Mouse (Mus musculus) heart, adult 8-10 months (tissue): Measurements from ENCODE around the gene Ppt1. TPM values are rescaled to one million over a fixed set of nuclear protein-coding genes. Genes with fewer than 3 reads are reported as not detected.
A peak's percentile ranks its signal among the peaks of the same experiment; 100 is the strongest.

Experiments
- DNase-seq: peaks from one replicate; pipeline ENCODE4 v3.0.0; 2022; ENCODE audit warnings: low spot score
- total RNA-seq, 4 experiments: library from RNA; stranded (reverse); gene quantifications; 2 replicates each; pipeline ENCODE4 v1.2.4; 2022

Gene Ppt1
- total RNA-seq, 4 experiments from 2014 or later: 44.1 to 52.8 (median 49.1) TPM

DNA sequence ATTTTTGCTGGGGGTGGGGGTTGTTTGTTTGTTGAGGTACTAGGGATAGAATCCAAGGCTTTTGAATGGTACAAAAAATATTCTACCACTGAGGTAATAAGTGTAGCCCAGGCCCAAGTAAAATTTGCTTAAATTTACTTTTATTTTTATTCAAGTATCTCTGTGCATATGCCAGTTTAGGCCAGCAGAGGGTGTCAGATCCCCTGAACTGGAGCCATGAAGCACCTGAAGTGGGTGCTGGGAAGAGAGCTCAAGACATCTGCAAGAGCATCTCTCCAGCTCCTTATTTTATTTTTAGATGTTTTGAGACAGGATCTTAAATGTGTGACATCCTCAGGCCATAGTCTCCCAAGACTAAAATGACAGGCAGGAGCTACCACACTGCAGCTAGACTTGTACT, 34.0 kb downstream of the Ppt1 start:
- no peak for DNase-seq

DNA sequence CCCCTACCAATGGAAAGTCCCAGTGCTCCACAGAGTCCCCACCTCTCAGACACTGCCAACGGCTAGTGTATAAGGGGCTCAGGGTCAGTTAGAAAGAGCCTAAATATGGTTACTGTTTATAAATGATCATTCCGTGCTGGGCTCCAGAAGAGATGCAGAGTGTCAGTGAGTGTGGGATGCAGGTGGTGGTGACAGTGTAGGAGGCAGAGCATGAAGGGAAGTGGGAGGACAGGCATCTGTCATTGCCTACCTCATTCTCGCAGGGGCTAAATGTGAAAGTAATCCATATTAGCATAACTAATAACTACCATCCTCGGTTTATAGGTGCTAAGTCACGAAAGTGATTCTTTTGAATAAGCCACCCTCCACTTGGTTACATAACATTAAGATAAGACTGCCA, 34.7 kb downstream of the Ppt1 start:
- no peak for DNase-seq

DNA sequence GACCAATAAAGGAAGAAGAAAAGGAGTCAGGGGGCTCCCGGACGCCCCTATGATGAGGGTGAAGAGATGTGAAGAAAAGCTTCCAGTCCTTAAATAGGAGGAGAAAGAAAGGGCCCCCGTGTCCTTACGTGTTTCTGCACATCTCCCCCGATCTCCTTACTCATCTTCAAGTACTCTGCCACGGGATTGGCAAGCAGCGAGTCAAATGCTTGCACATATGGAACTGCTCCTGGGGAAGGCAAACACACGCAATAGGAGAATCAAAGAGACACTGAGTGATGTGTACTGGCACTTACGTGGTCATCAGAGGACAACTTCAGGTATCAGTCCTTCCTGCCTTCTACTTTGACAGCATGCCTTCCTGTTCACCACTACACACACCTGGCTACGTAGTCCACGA, 35.2 kb downstream of the Ppt1 start:
- DNase-seq: no peak

DNA sequence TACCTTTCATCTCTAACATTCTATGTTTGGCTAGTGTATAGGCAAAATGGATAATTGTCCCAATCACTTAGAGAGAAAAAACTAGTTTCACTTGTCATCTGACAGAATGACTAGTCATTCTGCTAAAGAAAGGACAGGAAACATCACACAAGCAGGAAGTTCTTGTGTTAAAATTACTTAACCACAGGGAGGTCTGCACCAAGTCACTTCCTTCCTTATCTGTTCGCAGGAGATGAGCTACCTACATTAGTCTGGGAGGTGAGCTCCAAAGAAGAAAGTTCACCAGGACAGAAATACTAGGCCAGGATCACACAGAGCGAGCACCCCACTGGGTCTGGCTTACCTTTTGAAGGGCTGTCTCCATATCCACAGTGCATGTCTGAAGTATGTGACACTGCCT, 35.9 kb downstream of the Ppt1 start:
- no peak for DNase-seq

DNA sequence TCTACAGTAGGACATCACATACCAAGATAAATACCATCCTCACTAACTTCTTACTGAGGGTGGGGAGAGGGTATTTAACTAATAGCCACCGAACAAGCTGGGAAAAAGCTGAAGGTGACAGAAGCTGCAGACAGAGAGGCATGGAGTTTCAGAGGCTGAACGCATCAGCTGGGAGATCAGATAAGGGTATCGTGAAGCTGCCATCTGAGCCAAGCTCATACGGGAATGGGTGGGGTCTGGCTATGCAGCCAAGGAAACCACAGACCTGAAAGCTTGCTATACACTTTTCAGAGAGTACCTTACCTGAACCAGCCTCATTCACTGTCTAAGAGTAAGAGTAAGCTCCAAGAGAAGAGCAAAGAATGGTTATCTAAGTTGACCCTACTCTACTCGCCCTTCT, 37.0 kb downstream of the Ppt1 start:
- no peak for DNase-seq

DNA sequence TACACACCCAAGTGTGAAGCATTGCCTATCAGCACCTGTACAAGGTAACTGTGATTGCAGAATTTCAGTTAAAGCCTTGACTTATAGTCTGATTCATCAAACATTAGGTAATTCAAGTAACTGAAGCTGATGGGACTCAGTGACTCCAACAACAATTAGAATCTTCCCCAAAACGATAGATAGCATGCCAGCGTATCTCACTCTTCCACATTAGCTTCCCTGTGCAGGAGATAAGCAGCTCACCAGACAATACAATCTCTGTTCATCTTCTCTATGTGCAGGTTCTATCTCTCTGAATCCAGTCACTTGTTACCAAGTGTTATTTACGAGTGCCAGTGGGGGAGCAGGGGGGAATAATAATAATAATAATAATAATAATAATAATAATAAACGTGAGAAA, 37.5 kb downstream of the Ppt1 start:
- no peak for DNase-seq

DNA sequence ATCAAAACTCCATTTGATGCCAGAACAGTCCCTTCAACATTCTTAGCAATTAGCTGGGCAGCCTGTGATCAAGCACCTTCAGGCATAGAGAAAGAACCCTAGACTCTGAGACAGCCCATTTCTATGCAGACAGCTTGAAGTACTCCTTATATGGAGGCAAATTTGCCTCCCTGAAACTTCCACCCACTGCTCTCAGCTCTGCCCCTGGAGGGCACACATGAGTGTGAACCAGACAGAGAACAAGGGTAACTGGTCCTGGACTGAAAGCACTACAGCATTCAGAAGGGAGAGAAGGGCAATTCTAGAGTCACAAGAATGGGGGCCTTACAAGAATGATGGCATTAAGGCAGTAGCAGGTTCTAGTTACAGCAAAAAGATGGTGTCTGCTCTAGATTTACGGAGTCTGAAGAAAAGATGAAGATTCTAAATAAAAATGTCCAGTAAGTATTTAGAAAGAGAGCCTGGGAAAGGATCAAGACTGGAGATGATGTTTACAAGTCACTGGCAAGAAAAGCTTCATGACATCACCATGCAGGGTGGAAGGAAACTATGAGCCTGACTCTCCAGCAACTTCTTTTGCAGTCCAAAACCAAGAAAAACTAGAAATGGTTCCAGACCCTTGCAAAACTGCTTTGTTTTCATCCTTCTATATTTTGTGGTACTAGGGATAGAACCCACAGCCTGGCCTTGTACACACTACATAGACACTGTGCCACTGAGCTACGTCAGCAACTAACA, 42.5 kb downstream of the Ppt1 start:
- no peak for DNase-seq

DNA sequence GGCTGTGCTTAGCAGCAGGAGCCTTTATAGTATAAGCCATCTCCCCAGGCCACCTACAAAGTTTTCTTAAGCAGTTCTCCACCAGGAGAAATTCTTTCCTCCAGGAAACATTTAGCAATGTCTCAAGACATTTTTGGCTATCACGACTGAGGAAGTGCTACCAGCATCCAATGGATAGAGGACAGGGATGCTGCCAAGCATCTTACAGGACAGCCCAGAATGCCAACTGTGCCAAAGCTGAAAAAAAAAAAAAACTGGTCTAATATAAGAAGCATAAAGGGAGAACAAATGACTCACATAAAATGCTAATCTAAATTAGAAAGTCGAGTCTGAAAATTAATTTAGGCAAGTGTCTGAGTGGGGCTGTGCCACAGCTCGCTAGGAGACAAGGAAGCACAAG, 46.5 kb downstream of the Ppt1 start:
- DNase-seq: no peak

DNA sequence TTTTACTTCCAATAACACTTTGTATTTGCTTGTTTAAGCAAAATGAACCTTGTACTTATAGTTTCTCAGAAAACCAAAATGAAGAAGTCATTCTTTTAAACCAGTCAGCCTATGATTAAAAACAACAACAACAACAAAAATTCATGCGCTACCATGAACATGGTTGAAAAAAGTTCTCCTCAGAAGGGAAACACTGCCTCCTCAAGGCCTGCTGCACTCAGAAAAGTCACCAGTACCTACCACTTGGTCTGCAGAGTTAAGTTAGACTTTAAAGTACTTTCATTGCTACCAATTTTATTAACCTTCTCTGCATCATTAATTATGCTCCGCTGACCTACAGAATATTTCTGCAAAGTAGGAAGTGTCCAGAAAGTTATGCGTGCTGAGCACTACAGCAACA, 47.3 kb downstream of the Ppt1 start:
- no peak for DNase-seq

DNA sequence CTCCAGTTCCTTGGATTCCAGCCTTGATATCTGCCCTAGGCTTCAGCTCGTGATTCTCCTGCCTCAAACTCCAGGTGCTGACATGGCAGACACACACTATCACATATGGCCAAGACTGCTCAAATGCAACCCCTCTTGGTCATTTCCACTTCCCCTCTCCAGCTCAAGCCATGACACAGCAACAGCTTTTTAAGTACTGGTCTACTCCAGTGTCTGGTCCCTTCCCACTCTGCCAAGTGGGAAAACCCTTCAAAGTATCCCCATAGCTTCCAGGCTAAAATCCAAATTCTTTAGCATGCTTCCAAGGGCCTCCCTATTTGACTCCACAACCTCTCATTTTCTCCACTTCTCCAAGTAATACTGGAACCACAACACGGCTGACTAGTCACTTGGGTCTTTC, 48.0 kb downstream of the Ppt1 start:
- DNase-seq: no peak

DNA sequence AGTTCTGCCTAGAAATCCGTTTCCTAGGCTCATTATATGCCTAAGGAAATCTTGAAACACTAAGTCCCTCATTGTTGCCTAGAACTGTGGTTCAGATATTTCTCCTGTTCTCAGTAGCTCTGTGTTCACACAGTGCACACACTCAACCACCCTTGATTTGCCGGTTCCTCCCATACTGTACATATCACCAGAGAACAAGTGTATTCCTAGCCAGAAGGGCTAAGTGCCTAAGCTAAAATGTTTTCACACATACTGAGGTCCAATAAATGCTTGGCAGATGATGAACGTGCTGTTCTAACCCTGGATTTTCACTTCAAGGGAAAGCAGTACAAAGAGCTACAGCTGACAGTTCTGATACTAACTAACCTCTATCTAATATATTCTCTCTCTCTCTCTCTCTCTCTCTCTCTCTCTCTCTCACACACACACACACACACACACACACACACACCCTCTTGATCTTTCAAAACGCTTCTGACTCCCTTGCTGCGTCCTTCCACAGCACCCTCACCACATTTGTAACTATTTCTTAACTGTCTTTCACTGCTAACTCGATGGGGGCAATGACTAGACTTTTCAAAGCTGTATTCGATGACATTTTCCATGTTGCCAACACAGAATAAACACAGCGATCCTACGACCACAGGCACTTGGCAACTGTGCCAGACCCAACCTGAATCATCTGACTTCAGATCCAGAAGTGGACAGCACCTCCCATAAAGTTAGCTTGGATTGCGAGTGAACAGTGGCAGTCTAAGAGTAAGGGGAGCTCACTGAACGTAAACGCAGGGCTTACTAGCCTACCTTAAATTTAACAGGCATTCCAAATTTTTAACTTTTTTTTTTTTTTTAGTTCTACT, 48.7 kb downstream of the Ppt1 start:
- DNase-seq: no peak

DNA sequence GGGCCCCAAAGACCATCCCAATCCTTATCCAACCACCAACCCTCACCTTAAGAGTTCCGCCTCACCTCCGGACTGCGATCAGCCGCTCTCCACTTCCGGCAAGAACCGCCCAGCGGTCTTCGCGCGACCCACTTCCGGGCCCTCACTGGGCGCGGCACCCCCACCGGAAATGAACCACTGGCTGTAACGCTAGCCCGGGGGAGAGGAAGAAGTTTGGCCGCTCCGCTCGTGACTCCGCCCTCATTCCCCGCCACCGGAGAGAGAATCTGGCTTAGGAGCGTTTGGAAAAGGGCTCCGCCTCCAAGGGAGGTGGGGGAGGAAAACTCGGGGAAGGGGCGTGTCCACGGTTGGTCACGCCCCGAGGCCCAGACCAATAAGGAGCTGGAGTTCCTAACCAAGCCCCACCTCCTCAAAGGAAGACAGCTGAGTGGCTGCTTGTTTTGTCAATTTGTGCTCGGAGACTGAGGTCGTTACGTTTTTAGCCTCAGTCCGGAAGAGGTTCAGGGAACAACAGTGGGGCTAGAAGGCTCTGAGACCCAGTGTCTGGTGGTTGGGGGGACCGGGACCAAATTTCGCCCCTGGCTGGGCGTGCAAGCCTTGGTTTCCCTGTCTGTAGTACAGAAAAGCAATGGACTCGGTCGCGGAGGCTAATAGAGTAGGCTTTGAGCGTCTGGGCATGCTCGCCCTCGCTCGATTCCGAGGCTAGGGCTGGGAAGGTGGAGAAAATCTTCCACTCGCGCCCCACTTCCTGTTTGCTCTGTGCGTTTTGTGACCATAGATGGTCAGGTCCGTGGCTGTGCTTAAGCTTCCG, 49.9 kb downstream of the Ppt1 start, which contains the start of gene Cap1:
Gene Cap1 (minus strand): TSS at position 289 of the 811 bp plus-strand sequence.
- peak; percentile 99 for DNase-seq

DNA sequence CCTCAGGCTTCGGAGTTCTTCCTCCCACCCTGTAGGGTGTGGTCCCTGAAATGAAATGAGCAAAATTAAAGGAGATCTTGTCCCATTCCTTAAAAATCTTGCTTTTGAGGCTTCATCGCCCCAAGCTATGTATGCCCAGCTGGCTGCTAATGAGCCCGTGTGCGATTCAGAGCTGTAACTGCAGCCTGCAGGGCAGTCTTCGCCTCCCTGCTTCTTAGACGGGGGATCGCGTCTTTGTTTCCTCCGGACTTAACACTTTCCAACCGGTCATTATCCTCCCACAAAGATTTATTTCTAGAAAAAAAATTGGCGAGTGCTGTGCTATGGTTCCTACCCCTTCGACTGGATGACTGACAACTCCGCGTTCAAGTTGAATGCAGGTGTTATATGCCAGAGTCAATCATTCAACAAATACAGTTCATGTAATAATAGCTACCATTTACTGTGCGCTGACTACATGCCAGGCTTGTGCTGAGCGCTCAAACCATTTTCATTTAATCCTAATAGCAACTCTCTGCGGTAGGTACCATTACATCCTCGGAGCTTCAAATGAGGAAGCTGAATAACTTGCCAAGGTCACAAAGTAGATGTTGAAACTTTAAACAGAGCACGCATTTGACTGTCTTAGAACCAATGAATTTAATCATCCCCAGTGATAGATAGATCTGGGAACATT, 50.7 kb downstream of the Ppt1 start:
- DNase-seq: no peak

DNA sequence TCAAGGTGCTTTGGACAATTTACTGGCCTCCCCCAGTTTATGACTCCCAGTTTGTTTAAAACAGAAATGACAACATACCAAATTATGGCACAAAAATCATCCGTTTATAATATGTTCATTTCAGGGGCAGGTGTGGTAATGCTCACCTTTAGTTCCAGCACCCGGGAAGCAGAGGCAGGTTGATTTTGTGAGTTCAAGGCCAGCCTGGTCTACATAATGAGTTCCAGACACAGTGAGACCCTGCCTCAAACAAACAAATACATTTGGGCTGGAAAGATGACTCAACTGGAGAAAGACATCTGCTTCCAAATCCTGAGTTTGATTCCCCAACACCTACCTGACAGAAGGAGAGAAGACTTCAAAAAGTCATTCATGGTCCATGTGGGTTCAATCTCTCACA, 51.3 kb downstream of the Ppt1 start:
- DNase-seq: no peak

DNA sequence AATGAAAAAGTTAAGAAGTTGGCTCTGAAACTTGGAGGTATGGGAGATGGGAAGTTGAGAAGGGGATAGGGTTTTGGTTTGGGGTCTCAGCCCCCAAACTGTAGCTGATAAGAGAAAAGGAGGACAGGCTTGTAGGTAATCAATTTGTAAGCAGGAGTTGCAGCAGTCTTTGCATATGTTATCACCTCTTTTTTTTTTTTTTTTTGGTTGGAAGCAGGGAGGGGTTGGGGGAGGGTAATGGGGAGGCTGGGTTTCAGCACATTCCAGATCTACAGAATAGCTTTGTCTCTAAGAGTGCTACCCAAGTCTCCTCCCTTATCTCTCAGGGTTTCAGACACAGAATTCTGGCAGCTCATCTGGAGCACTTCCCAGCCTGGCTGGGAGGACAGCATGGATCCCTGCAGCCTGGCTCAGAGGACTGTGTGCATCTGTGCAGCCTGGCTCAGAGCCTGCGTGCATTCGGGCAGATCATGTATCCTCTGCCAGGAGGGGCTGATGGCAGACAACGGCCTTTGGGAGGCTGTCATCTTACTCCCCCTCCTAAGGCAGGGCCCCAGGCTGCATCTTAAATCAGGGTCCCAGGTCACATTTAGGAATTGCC, 54.9 kb downstream of the Ppt1 start:
- peak; percentile 73 for DNase-seq

DNA sequence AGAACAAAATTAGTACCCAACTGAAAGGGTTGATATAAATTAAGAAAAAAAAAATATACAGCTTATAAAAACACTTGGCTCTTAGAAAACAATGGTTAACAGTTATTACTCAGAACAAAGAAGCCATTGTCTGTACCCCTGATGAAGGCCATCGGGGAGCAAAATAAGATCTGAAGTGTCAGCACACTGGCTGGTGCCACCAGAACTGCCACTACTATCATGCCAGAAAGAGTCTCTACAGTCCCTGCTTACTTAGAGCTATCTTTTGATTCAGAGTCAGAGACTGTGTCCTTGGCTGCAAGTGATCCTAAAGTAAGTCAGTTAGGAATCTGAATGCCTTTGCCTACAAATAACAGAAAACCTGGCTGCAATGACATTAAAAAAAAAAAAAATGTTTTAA, 55.6 kb downstream of the Ppt1 start:
- DNase-seq: no peak

DNA sequence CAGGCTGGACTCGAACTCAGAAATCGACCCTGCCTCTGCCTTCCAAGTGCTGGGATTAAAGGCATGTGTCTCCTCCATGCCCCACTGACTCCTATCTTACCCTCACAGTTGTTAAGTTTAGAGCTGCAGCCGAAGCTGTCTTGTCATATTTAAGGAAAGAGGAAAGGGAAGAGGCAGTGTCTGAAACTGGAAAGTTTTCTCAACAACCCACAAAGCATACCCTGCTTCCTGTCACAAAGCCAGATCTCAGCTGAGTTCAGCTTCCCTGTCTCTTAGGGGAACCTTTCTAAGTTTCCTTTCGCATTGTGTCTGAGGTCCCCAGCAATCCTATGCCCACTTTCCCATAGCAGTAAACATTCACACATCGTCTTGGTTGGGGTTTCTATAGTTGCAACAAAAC, 56.1 kb downstream of the Ppt1 start:
- DNase-seq: no peak

DNA sequence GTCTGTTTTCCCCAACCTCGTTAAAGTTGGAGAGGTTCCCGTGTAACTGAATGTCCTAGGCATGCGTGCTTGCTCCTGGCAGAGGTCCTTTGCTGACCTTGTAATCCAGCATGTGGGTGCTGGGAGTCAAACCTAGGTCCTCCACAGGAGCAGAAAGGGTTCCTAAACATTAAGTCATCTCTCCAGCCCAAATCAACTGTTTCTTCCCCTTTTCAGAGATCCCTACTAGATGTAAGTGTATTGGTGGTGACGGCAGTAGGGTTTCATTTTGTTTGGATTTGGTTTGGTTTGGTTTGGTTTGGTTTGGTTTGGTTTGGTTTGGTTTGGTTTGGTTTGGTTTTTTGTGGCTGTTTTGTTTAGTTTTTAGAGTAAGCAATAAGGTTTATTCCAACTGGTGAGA, 61.7 kb downstream of the Ppt1 start:
- DNase-seq: no peak

DNA sequence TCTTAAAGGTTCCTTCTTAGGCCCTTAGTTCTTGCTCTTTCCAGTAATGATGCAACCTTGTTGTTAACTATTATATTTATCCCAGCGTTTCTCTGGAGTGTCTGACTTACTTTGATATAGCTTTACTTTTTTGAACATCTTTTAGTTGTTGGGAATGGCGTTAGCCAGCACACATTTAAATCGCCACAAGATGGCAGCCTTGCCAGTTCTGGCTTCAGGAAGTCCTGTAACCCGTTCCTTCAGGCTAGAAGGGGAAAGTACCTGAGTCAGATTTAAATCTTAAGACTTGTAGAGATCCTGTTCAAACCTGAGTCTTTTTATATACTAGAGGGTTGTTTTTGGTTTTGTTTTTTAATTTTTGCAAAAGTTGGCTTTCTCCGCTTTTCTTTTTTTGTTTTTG, 62.3 kb downstream of the Ppt1 start:
- peak; percentile 54 for DNase-seq

DNA sequence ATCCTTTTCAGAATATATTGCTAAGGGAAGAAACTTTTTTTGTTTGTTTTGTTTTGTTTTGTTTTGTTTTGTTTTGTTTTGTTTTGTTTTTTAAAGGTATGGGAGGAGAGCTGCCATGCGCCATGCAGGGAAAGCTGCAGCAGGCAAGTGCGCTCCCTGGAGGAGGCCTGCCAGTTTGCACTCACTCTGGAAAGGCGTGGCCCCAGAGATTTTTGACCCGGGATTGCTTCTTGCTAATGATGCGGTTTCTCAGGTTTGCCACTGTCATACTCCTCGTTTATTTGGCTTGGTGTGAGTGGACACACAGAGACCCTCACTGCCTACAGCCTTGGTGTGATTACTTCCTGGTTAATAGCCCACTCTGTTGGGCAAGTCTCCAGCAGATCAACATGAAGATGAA, 66.1 kb downstream of the Ppt1 start:
- DNase-seq: no peak

DNA sequence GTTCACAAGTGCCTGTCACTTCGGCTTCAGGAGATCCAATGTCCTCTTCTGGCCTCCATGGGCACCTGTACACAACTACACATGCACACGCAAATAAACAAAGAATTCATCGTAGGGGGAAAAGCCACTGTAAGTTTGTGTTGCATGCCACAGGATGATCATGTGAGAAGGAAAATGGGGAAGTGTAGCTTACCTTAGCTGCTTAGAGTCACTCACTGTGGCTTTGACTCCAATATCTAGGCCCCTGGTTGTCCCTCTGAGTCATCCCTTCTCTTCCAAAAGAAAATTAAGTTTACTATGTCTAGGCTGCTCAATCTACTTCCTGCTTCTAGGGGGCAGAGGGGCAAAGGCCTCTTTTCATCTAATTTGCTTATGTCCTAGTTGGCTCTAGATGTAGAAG, 67.7 kb downstream of the Ppt1 start:
- DNase-seq: no peak
